Mouse (Mus musculus): ENCODE results near the gene Fopnl. TPM values are rescaled to one million over a fixed set of nuclear protein-coding genes. Genes with fewer than 3 reads are reported as not detected.
A peak's percentile ranks its signal among the peaks of the same experiment; 100 is the strongest.

Fopnl gene
- polyA plus RNA-seq, 1 experiment from 2014 or later, result 154 TPM

DNA sequence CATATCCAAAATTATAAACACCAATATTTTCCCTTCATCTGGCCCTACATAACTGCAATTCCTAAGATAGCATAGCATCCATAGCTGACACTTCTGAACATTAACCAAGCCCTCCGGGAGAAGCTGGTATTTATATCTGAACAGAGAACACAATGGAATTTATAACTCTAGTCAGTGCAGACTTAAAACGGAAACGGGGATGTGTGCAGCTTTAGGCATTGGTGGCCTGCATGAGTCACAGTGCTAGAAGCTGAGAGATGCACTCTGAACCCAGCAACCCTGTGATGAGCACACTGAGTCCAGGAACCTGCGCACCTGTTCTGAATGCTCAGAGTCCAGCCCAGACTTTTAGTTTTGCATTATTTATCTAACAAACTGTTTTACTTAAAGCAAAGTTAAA, 18.7 kb downstream of the Fopnl start:
- Histone ChIP-seq H3K27ac (ENCODE audit: low read depth, low read length) (no peak overlapping the region), H3K9me3 (ENCODE audit: control insufficient read depth, low read length) (no peaks in the 10 kb centered on the region), H3K4me2 (ENCODE audit: low read depth) (no peak overlapping the region), H3K4me3 (ENCODE audit: low read depth, low read length) (no peak overlapping the region), H3K36me3 (ENCODE audit: control insufficient read depth, insufficient read depth, low read length) (peaks cover 4% of the 10 kb centered on the region), H3K9ac (ENCODE audit: low read length) (no peak overlapping the region), H3K27me3 (ENCODE audit: control insufficient read depth, insufficient read depth, low read length) (no peaks in the 10 kb centered on the region), H3K4me1 (ENCODE audit: control insufficient read depth, insufficient read depth, low read length) (no peaks in the 10 kb centered on the region)
- no peak for ATAC-seq (ENCODE audit: insufficient read depth, low FRiP score, low TSS enrichment)
- 96% methylated on average over 4 of the region's 4 CpGs for WGBS
- DNase-seq (ENCODE audit: low spot score), result no peak

DNA sequence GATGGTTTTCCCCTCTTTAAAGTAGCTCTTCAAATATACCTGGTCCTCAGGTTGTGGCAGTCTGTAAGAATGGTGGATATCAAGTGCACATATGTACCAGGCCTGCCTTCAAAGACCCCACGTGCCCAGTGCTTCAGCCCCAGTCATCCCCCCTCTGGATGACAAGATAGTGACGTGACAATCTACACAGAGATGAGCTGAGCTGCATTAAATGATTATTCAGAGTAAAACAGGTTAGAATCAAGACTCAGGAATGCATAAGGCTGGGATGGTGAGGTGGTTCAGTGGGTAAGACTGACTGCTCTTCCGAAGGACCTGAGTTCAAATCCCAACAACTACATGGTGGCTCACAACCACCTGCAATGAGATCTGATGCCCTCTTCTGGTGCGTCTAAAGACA, 19.5 kb downstream of the Fopnl start:
- Histone ChIP-seq H3K4me2 (ENCODE audit: low read depth) (no peak overlapping the region), H3K4me3 (ENCODE audit: low read depth, low read length) (no peak overlapping the region), H3K9ac (ENCODE audit: low read length) (no peak overlapping the region), H3K36me3 (ENCODE audit: control insufficient read depth, insufficient read depth, low read length) (no peaks in the 10 kb centered on the region; the same call in 1 of the 2 replicates), H3K27me3 (ENCODE audit: control insufficient read depth, insufficient read depth, low read length) (0 out of 2 replicates have a peak, but pooled peaks cover 2% of the 10 kb centered on the region), H3K27ac (ENCODE audit: low read depth, low read length) (no peak overlapping the region), H3K9me3 (ENCODE audit: control insufficient read depth, low read length) (no peaks in the 10 kb centered on the region), H3K4me1 (ENCODE audit: control insufficient read depth, insufficient read depth, low read length) (no peaks in the 10 kb centered on the region)
- ATAC-seq (ENCODE audit: insufficient read depth, low FRiP score, low TSS enrichment) (no peak), DNase-seq (ENCODE audit: low spot score) (no peak)
- WGBS, result 91% methylated on average over 4 of the region's 4 CpGs

DNA sequence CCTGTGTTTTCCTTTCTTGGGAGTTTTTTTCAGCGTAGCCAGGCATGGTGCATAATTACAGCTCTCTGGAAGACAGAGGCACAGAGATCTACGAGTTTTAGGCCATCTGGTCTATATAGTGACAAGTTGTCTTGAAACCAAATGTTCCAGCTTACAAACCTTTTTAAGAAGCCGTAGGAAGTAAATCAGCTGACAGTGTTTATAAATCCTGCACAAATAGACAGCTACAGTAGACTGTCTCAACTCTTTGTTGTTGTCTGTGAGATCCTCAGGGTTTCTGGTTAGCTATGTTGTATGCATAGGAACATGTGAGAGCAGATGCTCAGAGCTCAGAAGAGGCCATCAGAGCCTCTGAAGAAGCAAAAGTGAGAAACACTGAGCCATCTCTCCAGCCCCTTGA, 20.1 kb downstream of the Fopnl start:
- DNase-seq (ENCODE audit: low spot score), result no peak
- no peak overlapping the region for H3K9ac ChIP-seq (ENCODE audit: low read length)
- H3K27ac ChIP-seq (ENCODE audit: low read depth, low read length), result no peak overlapping the region
- no peak for ATAC-seq (ENCODE audit: insufficient read depth, low FRiP score, low TSS enrichment)
- 81% methylated on average over 3 of the region's 3 CpGs for WGBS
- H3K9me3 ChIP-seq (ENCODE audit: control insufficient read depth, low read length), result no peaks in the 10 kb centered on the region
- no peak overlapping the region for H3K4me3 ChIP-seq (ENCODE audit: low read depth, low read length)
- H3K36me3 ChIP-seq (ENCODE audit: control insufficient read depth, insufficient read depth, low read length), result no peaks in the 10 kb centered on the region; the same call in 1 of the 2 replicates
- H3K4me1 ChIP-seq (ENCODE audit: control insufficient read depth, insufficient read depth, low read length), result no peaks in the 10 kb centered on the region
- 0 out of 2 replicates have a peak, but pooled peaks cover 4% of the 10 kb centered on the region for H3K27me3 ChIP-seq (ENCODE audit: control insufficient read depth, insufficient read depth, low read length)
- H3K4me2 ChIP-seq (ENCODE audit: low read depth), result no peak overlapping the region

DNA sequence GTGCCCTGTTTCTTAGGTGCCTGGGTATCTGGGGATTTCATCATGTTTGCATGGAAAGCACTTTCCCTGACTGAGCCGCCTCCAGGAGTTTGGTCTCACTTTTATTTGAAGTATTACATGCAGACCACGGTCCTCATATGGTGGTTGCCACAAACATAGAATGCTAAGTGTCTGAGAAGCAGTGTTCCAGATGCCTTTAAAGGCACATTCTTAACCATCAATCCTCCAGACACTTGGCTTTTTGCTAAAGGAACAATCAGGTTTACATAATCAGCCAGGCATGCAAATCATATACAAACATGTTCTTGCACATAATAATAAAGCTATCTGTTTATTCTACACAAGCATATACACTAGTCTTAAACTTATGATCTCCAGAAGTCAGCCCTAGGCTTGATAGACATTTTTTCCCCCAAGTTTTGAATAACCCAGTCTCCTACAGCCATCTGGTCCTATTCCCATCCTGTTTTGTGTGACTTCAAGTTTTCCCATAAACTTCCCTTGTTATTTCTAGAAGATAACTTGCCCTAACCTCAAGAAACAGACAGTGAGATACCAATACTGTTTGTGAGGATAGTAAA, 20.6 kb downstream of the Fopnl start:
- Histone ChIP-seq H3K9ac (ENCODE audit: low read length) (no peak overlapping the region), H3K4me3 (ENCODE audit: low read depth, low read length) (no peak overlapping the region), H3K36me3 (ENCODE audit: control insufficient read depth, insufficient read depth, low read length) (no peaks in the 10 kb centered on the region), H3K27ac (ENCODE audit: low read depth, low read length) (no peak overlapping the region), H3K4me1 (ENCODE audit: control insufficient read depth, insufficient read depth, low read length) (no peaks in the 10 kb centered on the region), H3K9me3 (ENCODE audit: control insufficient read depth, low read length) (no peaks in the 10 kb centered on the region), H3K27me3 (ENCODE audit: control insufficient read depth, insufficient read depth, low read length) (peaks cover 9% of the 10 kb centered on the region; the same call in 1 of the 2 replicates), H3K4me2 (ENCODE audit: low read depth) (no peak overlapping the region)
- WGBS, result 74% methylated on average over 2 of the region's 2 CpGs
- no peak for ATAC-seq (ENCODE audit: insufficient read depth, low FRiP score, low TSS enrichment)
- no peak for DNase-seq (ENCODE audit: low spot score)

DNA sequence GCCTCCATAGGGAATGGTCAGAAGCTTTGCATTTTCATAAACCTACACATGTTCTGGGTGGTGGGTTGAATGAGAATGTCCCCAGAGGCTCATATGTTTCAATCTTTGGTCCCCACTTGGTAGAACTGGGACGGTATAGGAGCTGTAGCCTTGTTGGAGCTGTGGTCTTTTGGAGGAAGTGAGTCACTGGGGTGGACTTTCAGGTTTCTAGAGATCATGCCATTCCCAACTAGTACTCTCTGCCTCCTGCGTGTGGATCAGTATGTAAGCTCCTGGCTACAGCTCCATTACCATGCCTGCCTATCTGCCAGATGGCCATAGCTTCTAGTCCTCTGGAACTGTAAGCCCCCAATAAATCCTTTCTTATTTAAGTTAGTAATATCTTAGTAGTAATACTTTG, 21.9 kb downstream of the Fopnl start:
- 84% methylated on average over 2 of the region's 2 CpGs for WGBS
- ATAC-seq (ENCODE audit: insufficient read depth, low FRiP score, low TSS enrichment) (no peak), DNase-seq (ENCODE audit: low spot score) (no peak)
- Histone ChIP-seq H3K4me2 (ENCODE audit: low read depth) (no peak overlapping the region), H3K27me3 (ENCODE audit: control insufficient read depth, insufficient read depth, low read length) (peaks cover 12% of the 10 kb centered on the region; the same call in 1 of the 2 replicates), H3K9me3 (ENCODE audit: control insufficient read depth, low read length) (no peaks in the 10 kb centered on the region), H3K9ac (ENCODE audit: low read length) (no peak overlapping the region), H3K27ac (ENCODE audit: low read depth, low read length) (no peak overlapping the region), H3K4me3 (ENCODE audit: low read depth, low read length) (no peak overlapping the region), H3K4me1 (ENCODE audit: control insufficient read depth, insufficient read depth, low read length) (no peaks in the 10 kb centered on the region), H3K36me3 (ENCODE audit: control insufficient read depth, insufficient read depth, low read length) (no peaks in the 10 kb centered on the region)

DNA sequence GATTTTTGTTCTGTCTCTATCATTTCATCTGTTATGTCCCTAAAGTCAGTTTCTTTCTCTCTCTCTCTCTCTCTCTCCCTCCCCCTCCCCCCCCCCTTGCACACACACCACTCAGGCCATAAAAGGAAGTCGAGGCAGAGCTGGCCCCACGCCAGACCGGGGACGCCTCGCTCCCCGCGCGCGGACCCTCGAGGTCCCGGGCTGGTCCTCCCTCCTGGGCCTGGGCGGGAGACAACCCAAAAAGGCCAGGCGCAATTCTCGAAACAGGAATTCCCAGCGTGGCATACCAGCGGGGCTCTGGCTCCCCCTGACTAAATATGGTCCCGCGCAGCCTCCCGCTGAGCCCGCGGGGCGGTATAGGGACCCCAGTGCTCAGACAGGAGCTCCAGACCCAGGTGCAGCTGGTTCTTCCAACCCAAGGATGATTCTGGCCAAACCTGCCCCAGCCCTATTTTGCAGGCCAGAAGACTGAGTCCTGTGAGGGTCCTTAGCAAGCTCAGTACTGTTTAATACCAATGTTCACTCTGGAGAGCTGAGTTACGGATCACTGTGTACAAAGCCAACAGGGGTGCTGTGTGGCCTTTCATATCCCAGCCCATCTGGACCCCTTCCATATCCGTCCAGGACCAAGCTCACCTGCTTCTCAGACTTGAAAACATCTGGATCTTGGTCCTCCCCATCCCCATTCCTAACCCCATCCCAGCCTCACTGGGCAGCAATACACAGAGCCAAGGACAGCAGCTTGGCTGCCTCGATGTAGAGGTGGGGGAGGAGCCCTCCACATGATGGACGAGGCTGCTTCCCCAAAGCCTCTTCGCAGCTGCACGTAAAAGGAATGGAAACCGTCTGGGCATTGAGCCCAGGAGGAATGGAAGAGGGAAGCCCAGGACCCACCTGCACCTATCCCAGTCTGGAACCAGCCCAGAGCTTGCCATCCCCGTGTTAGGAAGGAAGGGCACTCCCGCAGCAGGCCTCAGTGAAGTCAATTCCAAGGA, 24.7 kb downstream of the Fopnl start:
- Histone ChIP-seq H3K36me3 (ENCODE audit: control insufficient read depth, insufficient read depth, low read length) (no peaks in the 10 kb centered on the region), H3K9ac (ENCODE audit: low read length) (peak overlapping the region; percentile 11; the same call in 1 of the 2 replicates), H3K4me1 (ENCODE audit: control insufficient read depth, insufficient read depth, low read length) (no peaks in the 10 kb centered on the region), H3K27ac (ENCODE audit: low read depth, low read length) (no peak overlapping the region), H3K4me2 (ENCODE audit: low read depth) (peak overlapping the region; percentile 35), H3K27me3 (ENCODE audit: control insufficient read depth, insufficient read depth, low read length) (peaks cover 12% of the 10 kb centered on the region; the same call in 1 of the 2 replicates), H3K9me3 (ENCODE audit: control insufficient read depth, low read length) (no peaks in the 10 kb centered on the region), H3K4me3 (ENCODE audit: low read depth, low read length) (0 out of 2 replicates have a peak overlapping the region, but pooled peaks have one; percentile 6)
- WGBS, result 14% methylated on average over 31 of the region's 31 CpGs
- peak; percentile 20 for DNase-seq (ENCODE audit: low spot score)
- no peak; the same call in 1 of the 2 replicates for ATAC-seq (ENCODE audit: insufficient read depth, low FRiP score, low TSS enrichment)

DNA sequence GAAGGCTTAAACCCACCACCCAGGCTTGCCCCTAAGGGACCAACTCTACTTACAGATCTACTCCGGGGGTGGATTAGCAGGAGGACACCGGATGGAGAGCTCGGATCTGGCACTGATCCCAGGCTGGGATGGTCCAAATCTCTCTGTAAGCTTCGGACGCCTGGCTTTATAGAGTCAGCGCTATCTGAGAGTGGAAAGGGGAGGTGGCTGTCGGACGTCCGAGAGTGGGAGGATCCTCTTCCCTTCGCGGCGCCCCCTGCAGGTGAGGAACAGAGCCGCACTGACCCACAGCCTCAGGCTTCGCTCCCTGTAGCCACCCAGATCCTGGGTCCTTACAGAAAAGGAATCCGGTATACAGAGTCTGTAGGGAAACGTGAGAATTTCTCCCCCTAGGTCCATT, 26.0 kb downstream of the Fopnl start, which contains the start of gene Myh11:
Gene Myh11, minus strand, starts transcription at position 150 of the 400 bp plus-strand sequence.
- DNase-seq (ENCODE audit: low spot score) (peak; percentile 71), ATAC-seq (ENCODE audit: insufficient read depth, low FRiP score, low TSS enrichment) (peak; percentile 60; the same call in 1 of the 2 replicates)
- Histone ChIP-seq H3K4me1 (ENCODE audit: control insufficient read depth, insufficient read depth, low read length) (no peaks in the 10 kb centered on the region), H3K4me2 (ENCODE audit: low read depth) (peak within 1 kb of the TSS; percentile 35), H3K27ac (ENCODE audit: low read depth, low read length) (no peak within 1 kb of the TSS), H3K9me3 (ENCODE audit: control insufficient read depth, low read length) (no peaks in the 10 kb centered on the region), H3K4me3 (ENCODE audit: low read depth, low read length) (0 out of 2 replicates have a peak within 1 kb of the TSS, but pooled peaks have one; percentile 6), H3K36me3 (ENCODE audit: control insufficient read depth, insufficient read depth, low read length) (no peaks in the 10 kb centered on the region), H3K9ac (ENCODE audit: low read length) (no peak within 1 kb of the TSS; the same call in 1 of the 2 replicates), H3K27me3 (ENCODE audit: control insufficient read depth, insufficient read depth, low read length) (peaks cover 12% of the 10 kb centered on the region; the same call in 1 of the 2 replicates)
- 8% methylated on average over 16 of the region's 16 CpGs for WGBS

DNA sequence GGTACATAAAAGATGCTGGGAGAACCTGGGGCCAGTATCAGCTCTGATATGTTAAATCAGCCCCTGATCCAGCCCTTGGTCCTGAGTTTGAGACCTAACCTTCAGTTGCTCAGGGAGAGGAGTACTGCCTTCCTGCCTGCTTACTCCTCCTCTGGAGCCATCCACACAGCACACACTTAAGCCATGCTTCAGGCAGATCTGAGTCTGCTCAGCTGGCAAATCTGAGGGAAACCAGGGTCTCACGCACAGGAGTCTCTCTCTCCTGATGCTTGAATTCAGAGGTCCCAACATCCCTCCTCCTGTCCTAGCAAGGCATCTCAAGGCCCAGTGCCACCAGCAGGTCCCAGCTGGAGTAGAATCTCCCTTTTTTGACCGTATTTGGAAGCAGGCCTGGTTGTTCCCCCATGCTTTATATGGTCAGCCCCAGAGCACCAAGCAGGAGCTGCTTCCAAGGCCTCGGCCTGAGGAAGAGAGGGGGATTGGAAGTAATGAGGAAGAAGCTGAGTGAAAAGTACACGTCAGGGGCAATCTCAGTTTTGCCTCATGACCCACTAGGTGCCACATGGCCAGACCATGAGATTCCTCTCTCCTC, 44.7 kb downstream of the Fopnl start:
- Histone ChIP-seq H3K9me3 (ENCODE audit: control insufficient read depth, low read length) (no peaks in the 10 kb centered on the region), H3K36me3 (ENCODE audit: control insufficient read depth, insufficient read depth, low read length) (no peaks in the 10 kb centered on the region), H3K4me2 (ENCODE audit: low read depth) (no peak overlapping the region), H3K4me3 (ENCODE audit: low read depth, low read length) (no peak overlapping the region), H3K27ac (ENCODE audit: low read depth, low read length) (no peak overlapping the region), H3K4me1 (ENCODE audit: control insufficient read depth, insufficient read depth, low read length) (no peaks in the 10 kb centered on the region), H3K9ac (ENCODE audit: low read length) (no peak overlapping the region), H3K27me3 (ENCODE audit: control insufficient read depth, insufficient read depth, low read length) (no peaks in the 10 kb centered on the region)
- ATAC-seq (ENCODE audit: insufficient read depth, low FRiP score, low TSS enrichment) (no peak), DNase-seq (ENCODE audit: low spot score) (no peak)
- WGBS, result 61% methylated on average over 4 of the region's 4 CpGs

Data from neural tube, embryonic 11.5 days (tissue).